Mouse (Mus musculus) MEL (cell line): ENCODE measurements at regions not wholly inside any gene's neighbourhood (a gene's known extent, or its start where the extent isn't known, plus 50 kb on each side); places are given as distances from the start of the nearest gene placed in this dataset.

Experiments
- CTCF ChIP-seq, 3 experiments: IDR thresholded peaks in 2 of 3; conservative IDR thresholded peaks in 1 of 3; 2 replicates each; pipeline ENCODE4 v1.5.1; 2011 to 2012; ENCODE audit warnings: low read length in 3 of 3, low read depth in 2 of 3, mild to moderate bottlenecking in 2 of 3, improper control_type of control experiment in 1 of 3, inconsistent platforms in 1 of 3, mixed read lengths in 1 of 3, moderate library complexity in 1 of 3; ENCODE audit not compliant: control insufficient read depth in 1 of 3, insufficient read depth in 1 of 3, poor library complexity in 1 of 3, severe bottlenecking in 1 of 3
- ELF1 ChIP-seq: IDR thresholded peaks from 2 replicates; pipeline ENCODE4 v1.6.1; 2014; ENCODE audit warnings: low read depth, mild to moderate bottlenecking, inconsistent platforms, low read length, improper control_type of control experiment, moderate library complexity
- EP300 ChIP-seq, 2 experiments: IDR thresholded peaks; 2 replicates each; pipeline ENCODE4 v1.6.1; 2011; ENCODE audit warnings: improper control_type of control experiment in 2 of 2, low read length in 2 of 2, low read depth in 1 of 2, mild to moderate bottlenecking in 1 of 2
- GABPA ChIP-seq: IDR thresholded peaks from 2 replicates; pipeline ENCODE4 v1.6.1; 2012; ENCODE audit warnings: low read depth, mild to moderate bottlenecking, inconsistent platforms, low read length, improper control_type of control experiment, moderate library complexity
- MAFK ChIP-seq: IDR thresholded peaks from 2 replicates; pipeline ENCODE4 v1.6.1; 2011; ENCODE audit warnings: low read depth, mild to moderate bottlenecking, low read length, improper control_type of control experiment, borderline replicate concordance
- MXI1 ChIP-seq: IDR thresholded peaks from 2 replicates; pipeline ENCODE4 v1.6.1; 2011; ENCODE audit warnings: mild to moderate bottlenecking, low read depth, low read length, improper control_type of control experiment
- POLR2A ChIP-seq, 2 experiments: IDR thresholded peaks; 2 replicates each; pipeline ENCODE4 v1.6.1; 2011 to 2012; ENCODE audit warnings: low read length in 2 of 2, mild to moderate bottlenecking in 2 of 2, control low read depth in 1 of 2, improper control_type of control experiment in 1 of 2, low read depth in 1 of 2, moderate library complexity in 1 of 2; ENCODE audit not compliant: control insufficient read depth in 1 of 2, insufficient read depth in 1 of 2, poor library complexity in 1 of 2
- SIN3A ChIP-seq: IDR thresholded peaks from 2 replicates; pipeline ENCODE4 v1.6.1; 2012; ENCODE audit warnings: low read length, improper control_type of control experiment, inconsistent platforms
- TCF12 ChIP-seq: IDR thresholded peaks from 2 replicates; pipeline ENCODE4 v1.6.1; 2014; ENCODE audit warnings: low read depth, mild to moderate bottlenecking, inconsistent platforms, low read length, improper control_type of control experiment, moderate library complexity
- USF1 ChIP-seq: IDR thresholded peaks from 2 replicates; pipeline ENCODE4 v1.6.1; 2014; ENCODE audit warnings: low read depth, mild to moderate bottlenecking, inconsistent platforms, low read length, improper control_type of control experiment, moderate library complexity
- USF2 ChIP-seq, 2 experiments: IDR thresholded peaks; 2 replicates each; pipeline ENCODE4 v1.6.1; 2011 to 2012; ENCODE audit warnings: improper control_type of control experiment in 2 of 2, low read length in 2 of 2, borderline replicate concordance in 1 of 2, inconsistent platforms in 1 of 2, low read depth in 1 of 2, mild to moderate bottlenecking in 1 of 2; ENCODE audit not compliant: insufficient read depth in 1 of 2
- ZNF384 ChIP-seq: IDR thresholded peaks from 2 replicates; pipeline ENCODE4 v1.6.1; 2012; ENCODE audit warnings: low read depth, mild to moderate bottlenecking, inconsistent platforms, low read length, improper control_type of control experiment

DNA sequence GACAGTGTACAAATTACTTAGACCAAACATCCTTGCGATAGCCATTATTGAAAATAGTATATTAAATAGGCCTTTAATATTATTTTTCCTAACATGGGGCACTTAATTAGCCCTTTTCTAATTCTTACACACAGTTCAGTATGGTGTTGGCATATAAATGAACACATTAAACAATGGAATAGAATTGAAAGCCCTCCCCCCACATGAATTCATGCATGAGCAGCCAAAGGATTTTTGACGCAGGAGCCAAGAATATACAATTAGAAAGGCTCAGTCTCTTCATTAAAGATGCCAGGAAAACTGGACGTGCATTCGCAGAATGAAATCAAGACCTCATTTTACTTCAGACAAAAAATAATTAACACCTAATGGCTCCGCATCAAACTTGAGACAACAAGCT, 172.9 kb upstream of the Phactr1 start:
- no peak for TF ChIP-seq MAFK
- TF ChIP-seq SIN3A: no peak
- TF ChIP-seq TCF12: no peak
- TF ChIP-seq MXI1: no peak
- no peak for TF ChIP-seq ZNF384
- TF ChIP-seq POLR2A (IDR thresholded peaks at IDR 0.05; ENCODE audit: control insufficient read depth in 1 of 2, insufficient read depth in 1 of 2, low read depth in 1 of 2, low read length in 2 of 2, poor library complexity in 1 of 2): no peak
- TF ChIP-seq EP300 (IDR thresholded peaks at IDR 0.05; ENCODE audit: low read depth in 1 of 2, low read length in 2 of 2): no peak
- TF ChIP-seq ELF1: no peak
- no peak for TF ChIP-seq GABPA
- TF ChIP-seq CTCF (IDR thresholded peaks at IDR 0.05 in 2 of 3, conservative IDR thresholded peaks at IDR 0.05 in 1 of 3; ENCODE audit: control insufficient read depth in 1 of 3, insufficient read depth in 1 of 3, low read depth in 2 of 3, low read length in 3 of 3, poor library complexity in 1 of 3, severe bottlenecking in 1 of 3): no peak
- no peak for TF ChIP-seq USF2 (IDR thresholded peaks at IDR 0.05; ENCODE audit: borderline replicate concordance in 1 of 2, insufficient read depth in 1 of 2, low read depth in 1 of 2, low read length in 2 of 2)
- TF ChIP-seq USF1: no peak
